Comparison of ENCODE assay signal across 11 mouse cellular contexts in the genomic region with DNA sequence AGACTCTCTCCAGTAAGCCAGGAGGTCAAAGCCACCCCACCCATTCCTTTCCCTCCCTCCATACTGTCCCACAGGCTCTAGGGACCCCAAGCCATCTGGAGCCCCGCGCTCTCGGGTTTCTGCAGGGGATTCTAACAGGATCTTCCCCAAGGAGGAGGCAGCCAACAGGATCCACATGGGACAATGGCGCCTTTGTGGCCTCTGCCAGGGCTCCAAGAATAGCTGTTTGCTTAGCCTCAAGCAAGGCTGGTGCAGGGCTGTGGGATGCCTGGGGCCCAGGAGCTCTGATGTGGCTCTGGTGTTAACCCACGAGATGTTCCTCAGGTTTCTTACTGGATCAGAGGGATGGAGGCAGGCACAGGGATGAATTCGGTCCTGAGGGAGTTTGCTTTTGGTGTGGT. TPM values are rescaled to one million over a fixed set of nuclear protein-coding genes. Genes with fewer than 3 reads are reported as not detected.
DNase-seq lines count a peak whose midpoint lies in the region; ATAC-seq lines count a peak whose summit lies in the region.
"Had no signal": no experiment of that assay in that cellular context is flagged by ENCODE, and none has a peak within 500 bp of the region (broad histone marks: within the 10 kb centered on the region; RNA-seq: fewer than 3 reads in every experiment).

No protein-coding gene starts in this region.

- H3K27ac ChIP-seq in hindbrain, embryonic 13.5 days = 0 out of 2 replicates have a peak overlapping the region, but pooled peaks have one; percentile 27
- no peak overlapping the region for H3K27ac ChIP-seq in hindbrain, embryonic 14.5 days
- H3K27ac ChIP-seq in neural tube, embryonic 13.5 days (replicated peaks) = peak overlapping the region; percentile 56; the same call in 1 of the 2 replicates
- H3K27ac ChIP-seq in embryonic facial prominence, embryonic 11.5 days (replicated peaks; ENCODE audit: low read depth, low read length) = no peak overlapping the region
- H3K27ac ChIP-seq in kidney, embryonic 16.5 days (ENCODE audit: low read length) = no peak overlapping the region

- H3K9ac ChIP-seq in hindbrain, embryonic 13.5 days = no peak overlapping the region
- H3K9ac ChIP-seq in hindbrain, embryonic 14.5 days = no peak overlapping the region
- H3K9ac ChIP-seq in neural tube, embryonic 13.5 days = no peak overlapping the region
- no peak overlapping the region; the same call in 1 of the 2 replicates for H3K9ac ChIP-seq in embryonic facial prominence, embryonic 11.5 days (replicated peaks; ENCODE audit: low read length)
- no peak overlapping the region for H3K9ac ChIP-seq in kidney, embryonic 16.5 days (replicated peaks; ENCODE audit: low read length)

- DNase-seq in hindbrain, embryonic 14.5 days (ENCODE audit: low spot score) = no peak
- DNase-seq in neural tube, embryonic 10.5 days (ENCODE audit: extremely low spot score, low spot score) = no peak
- peak; percentile 20 for DNase-seq in embryonic facial prominence, embryonic 11.5 days (ENCODE audit: low spot score)
- DNase-seq in layer of hippocampus, postnatal 14 days (ENCODE audit: low spot score in 2 of 2) = peak; percentile 33 to 57
- DNase-seq: adrenal gland, adult 2 months; cerebellum, postnatal 10 days had no signal

- peaks cover 4% of the 10 kb centered on the region; the same call in 1 of the 2 replicates for H3K27me3 ChIP-seq in hindbrain, embryonic 13.5 days
- H3K27me3 ChIP-seq in hindbrain, embryonic 14.5 days (ENCODE audit: control insufficient read depth, insufficient read depth, low read length) = no peaks in the 10 kb centered on the region
- peaks cover under 1% of the 10 kb centered on the region for H3K27me3 ChIP-seq in neural tube, embryonic 13.5 days
- H3K27me3 ChIP-seq in embryonic facial prominence, embryonic 11.5 days (ENCODE audit: control insufficient read depth, insufficient read depth, low read length) = no peaks in the 10 kb centered on the region
- no peaks in the 10 kb centered on the region for H3K27me3 ChIP-seq in kidney, embryonic 16.5 days (ENCODE audit: insufficient read depth, low read length)

- H3K4me2 ChIP-seq in hindbrain, embryonic 13.5 days = no peak overlapping the region
- no peak overlapping the region for H3K4me2 ChIP-seq in hindbrain, embryonic 14.5 days (replicated peaks)
- no peak overlapping the region for H3K4me2 ChIP-seq in neural tube, embryonic 13.5 days
- H3K4me2 ChIP-seq in embryonic facial prominence, embryonic 11.5 days (ENCODE audit: low read depth, low read length) = no peak overlapping the region
- no peak overlapping the region for H3K4me2 ChIP-seq in kidney, embryonic 16.5 days (replicated peaks; ENCODE audit: low read depth, low read length)

- no peak overlapping the region for H3K4me3 ChIP-seq in hindbrain, embryonic 13.5 days
- H3K4me3 ChIP-seq in hindbrain, embryonic 14.5 days (replicated peaks; ENCODE audit: low read length) = no peak overlapping the region
- no peak overlapping the region for H3K4me3 ChIP-seq in neural tube, embryonic 13.5 days
- H3K4me3 ChIP-seq in embryonic facial prominence, embryonic 11.5 days (ENCODE audit: low read depth, low read length) = no peak overlapping the region
- no peak overlapping the region for H3K4me3 ChIP-seq in kidney, embryonic 16.5 days (ENCODE audit: low read length)
- H3K4me3 ChIP-seq: myocyte had no signal

- H3K36me3 ChIP-seq in hindbrain, embryonic 13.5 days = no peaks in the 10 kb centered on the region
- no peaks in the 10 kb centered on the region for H3K36me3 ChIP-seq in hindbrain, embryonic 14.5 days (replicated peaks; ENCODE audit: control insufficient read depth, insufficient read depth)
- no peaks in the 10 kb centered on the region for H3K36me3 ChIP-seq in neural tube, embryonic 13.5 days
- no peaks in the 10 kb centered on the region; the same call in 1 of the 2 replicates for H3K36me3 ChIP-seq in embryonic facial prominence, embryonic 11.5 days (replicated peaks; ENCODE audit: control insufficient read depth, insufficient read depth, low read depth, low read length)
- no peaks in the 10 kb centered on the region for H3K36me3 ChIP-seq in kidney, embryonic 16.5 days (ENCODE audit: insufficient read depth, low read length)

- WGBS in hindbrain, embryonic 13.5 days = 52% methylated on average over 6 of the region's 6 CpGs
- 44% methylated on average over 6 of the region's 6 CpGs for WGBS in hindbrain, embryonic 14.5 days
- WGBS in neural tube, embryonic 13.5 days = 49% methylated on average over 6 of the region's 6 CpGs
- WGBS in embryonic facial prominence, embryonic 11.5 days = 26% methylated on average over 6 of the region's 6 CpGs
- WGBS in kidney, embryonic 16.5 days = 62% methylated on average over 6 of the region's 6 CpGs

- H3K9me3 ChIP-seq in hindbrain, embryonic 13.5 days = no peaks in the 10 kb centered on the region
- no peaks in the 10 kb centered on the region for H3K9me3 ChIP-seq in hindbrain, embryonic 14.5 days (ENCODE audit: control insufficient read depth, low read length)
- H3K9me3 ChIP-seq in neural tube, embryonic 13.5 days = no peaks in the 10 kb centered on the region
- H3K9me3 ChIP-seq in embryonic facial prominence, embryonic 11.5 days (replicated peaks; ENCODE audit: control insufficient read depth, low read length) = no peaks in the 10 kb centered on the region
- H3K9me3 ChIP-seq in kidney, embryonic 16.5 days (ENCODE audit: low read length) = no peaks in the 10 kb centered on the region

- no peak for ATAC-seq in hindbrain, embryonic 13.5 days (ENCODE audit: low FRiP score)
- no peak for ATAC-seq in hindbrain, embryonic 14.5 days (ENCODE audit: low FRiP score)
- ATAC-seq in neural tube, embryonic 13.5 days (ENCODE audit: low read depth) = 0 out of 2 replicates have a peak, but pooled peaks have one; percentile 24
- 0 out of 2 replicates have a peak, but pooled peaks have one; percentile 40 for ATAC-seq in embryonic facial prominence, embryonic 11.5 days (replicated peaks; ENCODE audit: insufficient number of reproducible peaks, low FRiP score, low TSS enrichment, low read depth)
- ATAC-seq in kidney, embryonic 16.5 days (ENCODE audit: low FRiP score, low TSS enrichment) = no peak
- ATAC-seq: lung, postnatal 0 days had no signal

- peaks cover 18% of the 10 kb centered on the region for H3K4me1 ChIP-seq in hindbrain, embryonic 13.5 days (replicated peaks)
- 0 out of 2 replicates have a peak, but pooled peaks cover 3% of the 10 kb centered on the region for H3K4me1 ChIP-seq in hindbrain, embryonic 14.5 days (replicated peaks; ENCODE audit: control insufficient read depth, insufficient read depth, low read length)
- peaks cover 13% of the 10 kb centered on the region for H3K4me1 ChIP-seq in neural tube, embryonic 13.5 days (replicated peaks)
- no peaks in the 10 kb centered on the region for H3K4me1 ChIP-seq in embryonic facial prominence, embryonic 11.5 days (ENCODE audit: control insufficient read depth, insufficient read depth, low read length)
- peaks cover 20% of the 10 kb centered on the region for H3K4me1 ChIP-seq in kidney, embryonic 16.5 days (ENCODE audit: insufficient read depth, low read length)

RNA-seq across cellular contexts. Expression of a gene that starts 8.6 kb away (rescaled TPM):
- polyA plus RNA-seq in hindbrain, embryonic 13.5 days (2015; fragmentation: Nextera tagmentation; extraction: Ambion mirVana) = 0.89 and 1.1 TPM in 2 replicates
- 0.74 and 1.5 TPM in 2 replicates for polyA plus RNA-seq in hindbrain, embryonic 14.5 days (2014; fragmentation: Nextera tagmentation; extraction: Ambion mirVana)
- polyA plus RNA-seq in neural tube, embryonic 13.5 days (2015; fragmentation: Nextera tagmentation; extraction: Ambion mirVana) = 4.4 and 6.0 TPM in 2 replicates
- polyA plus RNA-seq in embryonic facial prominence, embryonic 11.5 days (2014; fragmentation: Nextera tagmentation; extraction: Ambion mirVana) = 2.4 and 2.5 TPM in 2 replicates
- 10 to 100 TPM; 12.0 to 16.8 TPM for total RNA-seq in layer of hippocampus, postnatal 14 days (2021)
- 18.1 and 24.3 TPM in 2 replicates for polyA plus RNA-seq in kidney, embryonic 16.5 days (2015; fragmentation: Nextera tagmentation; extraction: Ambion mirVana)

RNA-seq across cellular contexts. Expression of a gene that starts 46.3 kb away (rescaled TPM):
- 442 and 459 TPM in 2 replicates for polyA plus RNA-seq in hindbrain, embryonic 13.5 days (2015; fragmentation: Nextera tagmentation; extraction: Ambion mirVana)
- polyA plus RNA-seq in hindbrain, embryonic 14.5 days (2014; fragmentation: Nextera tagmentation; extraction: Ambion mirVana) = 482 and 502 TPM in 2 replicates
- polyA plus RNA-seq in neural tube, embryonic 13.5 days (2015; fragmentation: Nextera tagmentation; extraction: Ambion mirVana) = 473 and 497 TPM in 2 replicates
- 428 and 430 TPM in 2 replicates for polyA plus RNA-seq in embryonic facial prominence, embryonic 11.5 days (2014; fragmentation: Nextera tagmentation; extraction: Ambion mirVana)
- 100 to 1,000 TPM; 190 to 198 TPM for total RNA-seq in layer of hippocampus, postnatal 14 days (2021)
- 520 and 550 TPM in 2 replicates for polyA plus RNA-seq in kidney, embryonic 16.5 days (2015; fragmentation: Nextera tagmentation; extraction: Ambion mirVana)

Comparison
In these comparisons a context has a peak if more than half of its experiments do, and no peak if none do; other contexts are left out.
1. H3K27ac ChIP-seq: peak in hindbrain, embryonic 13.5 days (single experiment) and neural tube, embryonic 13.5 days (single experiment); none in hindbrain, embryonic 14.5 days (single experiment), embryonic facial prominence, embryonic 11.5 days (single experiment) and kidney, embryonic 16.5 days (single experiment).
2. ATAC-seq: peak in neural tube, embryonic 13.5 days (single experiment) and embryonic facial prominence, embryonic 11.5 days (single experiment); none in hindbrain, embryonic 13.5 days (single experiment), hindbrain, embryonic 14.5 days (single experiment) and kidney, embryonic 16.5 days (single experiment).
3. DNase-seq: peak in embryonic facial prominence, embryonic 11.5 days (single experiment) and layer of hippocampus, postnatal 14 days (2 of 2); none in hindbrain, embryonic 14.5 days (single experiment) and neural tube, embryonic 10.5 days (single experiment).